Mouse (Mus musculus): ENCODE results near the gene Trak1. TPM values are rescaled to one million over a fixed set of nuclear protein-coding genes. Genes with fewer than 3 reads are reported as not detected.

Trak1 gene
- polyA plus RNA-seq, 1 experiment, result 44.1 TPM

- H3K4me1 ChIP-seq (ENCODE audit: control insufficient read depth, insufficient read depth, low read length), result peaks cover 14% of the 10 kb centered on the region
- H3K9ac ChIP-seq (ENCODE audit: low read depth, poor library complexity, severe bottlenecking), result no peak overlapping the region
- H3K27ac ChIP-seq (ENCODE audit: insufficient read depth, low read length), result no peak overlapping the region
- no peak overlapping the region for H3K4me3 ChIP-seq (ENCODE audit: low read depth, low read length)
- H3K27me3 ChIP-seq (ENCODE audit: control insufficient read depth, insufficient read depth, low read length, poor library complexity, severe bottlenecking), result no peaks in the 10 kb centered on the region
- H3K36me3 ChIP-seq (ENCODE audit: control insufficient read depth, insufficient read depth, low read length, poor library complexity, severe bottlenecking), result no peaks in the 10 kb centered on the region
- TF ChIP-seq POLR2A (IDR thresholded peaks at IDR 0.05; ENCODE audit: insufficient read depth, low read length), result no peak
- TF ChIP-seq CTCF (IDR thresholded peaks at IDR 0.05; ENCODE audit: low read depth, low read length), result no peak
- TF ChIP-seq EP300 (IDR thresholded peaks at IDR 0.05; ENCODE audit: insufficient read depth, low read depth, low read length), result no peak
- H3K9me3 ChIP-seq (replicated peaks; ENCODE audit: control insufficient read depth, insufficient read depth, low read length, poor library complexity, severe bottlenecking), result no peaks in the 10 kb centered on the region
Observed at GRCm38 (mm10) chr9:121304520-121304919, 7.2 kb downstream of the Trak1 start.

- Histone ChIP-seq H3K4me3 (ENCODE audit: low read depth, low read length) (no peak overlapping the region), H3K9me3 (replicated peaks; ENCODE audit: control insufficient read depth, insufficient read depth, low read length, poor library complexity, severe bottlenecking) (no peaks in the 10 kb centered on the region), H3K4me1 (ENCODE audit: control insufficient read depth, insufficient read depth, low read length) (peaks cover 17% of the 10 kb centered on the region), H3K9ac (ENCODE audit: low read depth, poor library complexity, severe bottlenecking) (no peak overlapping the region), H3K36me3 (ENCODE audit: control insufficient read depth, insufficient read depth, low read length, poor library complexity, severe bottlenecking) (no peaks in the 10 kb centered on the region), H3K27me3 (ENCODE audit: control insufficient read depth, insufficient read depth, low read length, poor library complexity, severe bottlenecking) (no peaks in the 10 kb centered on the region), H3K27ac (ENCODE audit: insufficient read depth, low read length) (peak overlapping the region; percentile 30; the same call in 1 of the 2 replicates)
- no peak for TF ChIP-seq EP300 (IDR thresholded peaks at IDR 0.05; ENCODE audit: insufficient read depth, low read depth, low read length)
- no peak for TF ChIP-seq CTCF (IDR thresholded peaks at IDR 0.05; ENCODE audit: low read depth, low read length)
- TF ChIP-seq POLR2A (IDR thresholded peaks at IDR 0.05; ENCODE audit: insufficient read depth, low read length), result no peak
Observed at GRCm38 (mm10) chr9:121305456-121305855, 8.2 kb downstream of the Trak1 start.

GRCm38 (mm10) chr9:121309287-121309686, 12.0 kb downstream of the Trak1 start:
- no peak overlapping the region for H3K27ac ChIP-seq (ENCODE audit: insufficient read depth, low read length)

GRCm38 (mm10) chr9:121310501-121310900, 13.2 kb downstream of the Trak1 start:
- no peaks in the 10 kb centered on the region for H3K9me3 ChIP-seq (replicated peaks; ENCODE audit: control insufficient read depth, insufficient read depth, low read length, poor library complexity, severe bottlenecking)
- H3K36me3 ChIP-seq (ENCODE audit: control insufficient read depth, insufficient read depth, low read length, poor library complexity, severe bottlenecking), result no peaks in the 10 kb centered on the region
- no peak overlapping the region for H3K9ac ChIP-seq (ENCODE audit: low read depth, poor library complexity, severe bottlenecking)
- H3K27me3 ChIP-seq (ENCODE audit: control insufficient read depth, insufficient read depth, low read length, poor library complexity, severe bottlenecking), result no peaks in the 10 kb centered on the region
- no peak overlapping the region for H3K27ac ChIP-seq (ENCODE audit: insufficient read depth, low read length)
- TF ChIP-seq EP300 (IDR thresholded peaks at IDR 0.05; ENCODE audit: insufficient read depth, low read depth, low read length), result no peak
- no peak for TF ChIP-seq POLR2A (IDR thresholded peaks at IDR 0.05; ENCODE audit: insufficient read depth, low read length)
- no peak for TF ChIP-seq CTCF (IDR thresholded peaks at IDR 0.05; ENCODE audit: low read depth, low read length)
- peaks cover 19% of the 10 kb centered on the region for H3K4me1 ChIP-seq (ENCODE audit: control insufficient read depth, insufficient read depth, low read length)
- no peak overlapping the region for H3K4me3 ChIP-seq (ENCODE audit: low read depth, low read length)

More at GRCm38 (mm10) chr9:121309287-121309686, 12.0 kb downstream of the Trak1 start:
- Histone ChIP-seq H3K9me3 (replicated peaks; ENCODE audit: control insufficient read depth, insufficient read depth, low read length, poor library complexity, severe bottlenecking) (no peaks in the 10 kb centered on the region), H3K4me1 (ENCODE audit: control insufficient read depth, insufficient read depth, low read length) (peaks cover 19% of the 10 kb centered on the region), H3K4me3 (ENCODE audit: low read depth, low read length) (no peak overlapping the region), H3K27me3 (ENCODE audit: control insufficient read depth, insufficient read depth, low read length, poor library complexity, severe bottlenecking) (no peaks in the 10 kb centered on the region), H3K36me3 (ENCODE audit: control insufficient read depth, insufficient read depth, low read length, poor library complexity, severe bottlenecking) (no peaks in the 10 kb centered on the region), H3K9ac (ENCODE audit: low read depth, poor library complexity, severe bottlenecking) (no peak overlapping the region)
- TF ChIP-seq CTCF (IDR thresholded peaks at IDR 0.05; ENCODE audit: low read depth, low read length) (no peak), EP300 (IDR thresholded peaks at IDR 0.05; ENCODE audit: insufficient read depth, low read depth, low read length) (0 out of 2 replicates have a peak, but pooled peaks have one; percentile 17), POLR2A (IDR thresholded peaks at IDR 0.05; ENCODE audit: insufficient read depth, low read length) (no peak)

GRCm38 (mm10) chr9:121311846-121312236, 14.5 kb downstream of the Trak1 start:
- Histone ChIP-seq H3K9me3 (replicated peaks; ENCODE audit: control insufficient read depth, insufficient read depth, low read length, poor library complexity, severe bottlenecking) (no peaks in the 10 kb centered on the region), H3K36me3 (ENCODE audit: control insufficient read depth, insufficient read depth, low read length, poor library complexity, severe bottlenecking) (no peaks in the 10 kb centered on the region), H3K9ac (ENCODE audit: low read depth, poor library complexity, severe bottlenecking) (no peak overlapping the region), H3K27me3 (ENCODE audit: control insufficient read depth, insufficient read depth, low read length, poor library complexity, severe bottlenecking) (no peaks in the 10 kb centered on the region), H3K4me1 (ENCODE audit: control insufficient read depth, insufficient read depth, low read length) (peaks cover 24% of the 10 kb centered on the region), H3K27ac (ENCODE audit: insufficient read depth, low read length) (no peak overlapping the region), H3K4me3 (ENCODE audit: low read depth, low read length) (no peak overlapping the region)
- TF ChIP-seq EP300 (IDR thresholded peaks at IDR 0.05; ENCODE audit: insufficient read depth, low read depth, low read length), result no peak
- no peak for TF ChIP-seq CTCF (IDR thresholded peaks at IDR 0.05; ENCODE audit: low read depth, low read length)
- no peak for TF ChIP-seq POLR2A (IDR thresholded peaks at IDR 0.05; ENCODE audit: insufficient read depth, low read length)

- no peaks in the 10 kb centered on the region for H3K27me3 ChIP-seq (ENCODE audit: control insufficient read depth, insufficient read depth, low read length, poor library complexity, severe bottlenecking)
- H3K9me3 ChIP-seq (replicated peaks; ENCODE audit: control insufficient read depth, insufficient read depth, low read length, poor library complexity, severe bottlenecking), result no peaks in the 10 kb centered on the region
- TF ChIP-seq CTCF (IDR thresholded peaks at IDR 0.05; ENCODE audit: low read depth, low read length) (no peak), POLR2A (IDR thresholded peaks at IDR 0.05; ENCODE audit: insufficient read depth, low read length) (no peak), EP300 (IDR thresholded peaks at IDR 0.05; ENCODE audit: insufficient read depth, low read depth, low read length) (no peak)
- H3K4me3 ChIP-seq (ENCODE audit: low read depth, low read length), result no peak overlapping the region
- H3K4me1 ChIP-seq (ENCODE audit: control insufficient read depth, insufficient read depth, low read length), result peaks cover 28% of the 10 kb centered on the region
- H3K36me3 ChIP-seq (ENCODE audit: control insufficient read depth, insufficient read depth, low read length, poor library complexity, severe bottlenecking), result no peaks in the 10 kb centered on the region
- no peak overlapping the region for H3K9ac ChIP-seq (ENCODE audit: low read depth, poor library complexity, severe bottlenecking)
- H3K27ac ChIP-seq (ENCODE audit: insufficient read depth, low read length), result peak overlapping the region; percentile 39; the same call in 1 of the 2 replicates
Observed at GRCm38 (mm10) chr9:121312237-121312891, 15.1 kb downstream of the Trak1 start.

All from ES-Bruce4 (cell line).